Mouse (Mus musculus): Measurements from ENCODE around the gene Vmn2r25. TPM values are rescaled to one million over a fixed set of nuclear protein-coding genes. Genes with fewer than 3 reads are reported as not detected.
"Not testable (repeated sequence)": the region's sequence is repeated elsewhere in the genome, so short reads cannot be mapped to it uniquely, and the experiment has no call there.

Gene Vmn2r25
- not detected in 2 replicates for polyA plus RNA-seq (2012; ENCODE audit: insufficient read depth, insufficient read length, low replicate concordance, missing spikeins)

DNA sequence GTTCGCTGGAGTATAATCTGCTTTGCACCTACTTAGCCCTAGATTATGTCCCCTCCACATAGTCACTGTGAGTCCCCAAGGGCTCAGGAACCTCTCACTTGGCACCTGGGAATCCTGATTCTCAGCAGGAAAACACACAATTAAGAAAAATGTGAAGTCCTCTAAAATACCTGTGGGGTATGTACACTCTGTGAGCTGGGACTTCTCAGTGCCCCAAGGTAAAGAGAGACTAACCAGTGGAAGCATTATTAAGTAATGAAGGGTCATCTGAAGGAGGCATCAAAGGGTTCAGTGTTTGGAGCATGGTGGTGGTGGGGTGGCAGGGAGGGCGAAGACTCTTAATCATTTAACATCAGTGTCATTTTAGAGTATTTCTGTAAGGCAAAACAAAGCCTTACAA, at the start of gene Vmn2r25:
TSS of gene Vmn2r25 (minus strand) at position 101 of the 400 bp plus-strand sequence.
- H3K4me1 ChIP-seq (ENCODE audit: control insufficient read depth, insufficient read depth, low read length); H3K4me3 ChIP-seq (ENCODE audit: insufficient read depth, low read depth, low read length); H3K27ac ChIP-seq (ENCODE audit: insufficient read depth, low read depth, low read length): not testable (repeated sequence)
- 83% methylated on average over 2 of the region's 2 CpGs for WGBS

DNA sequence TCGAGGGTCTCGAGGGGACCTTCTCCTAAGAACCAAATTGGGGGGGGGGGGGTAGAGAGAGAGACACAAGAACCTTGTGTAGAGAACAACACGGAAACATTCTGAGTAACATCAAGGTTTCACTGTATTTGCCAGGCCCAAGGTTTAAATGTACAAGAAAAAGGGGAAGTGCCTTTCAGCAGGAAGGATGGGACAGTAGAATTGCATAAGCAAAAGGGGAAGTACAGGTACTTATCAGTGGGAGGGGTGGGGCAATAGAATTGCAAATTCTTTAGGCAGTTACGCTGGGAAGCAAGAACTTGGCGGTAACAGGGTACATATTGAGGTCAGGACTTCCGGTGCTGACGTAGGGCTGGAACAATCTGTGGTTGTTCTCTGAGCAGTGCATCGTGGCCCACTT, 33.3 kb downstream of the Vmn2r25 start:
- Histone ChIP-seq H3K27ac (ENCODE audit: insufficient read depth, low read depth, low read length) (no peak overlapping the region), H3K4me3 (ENCODE audit: insufficient read depth, low read depth, low read length) (no peak overlapping the region), H3K4me1 (ENCODE audit: control insufficient read depth, insufficient read depth, low read length) (no peaks in the 10 kb centered on the region)
- 75% methylated on average over 8 of the region's 8 CpGs for WGBS
- no peak for TF ChIP-seq POLR2A (IDR thresholded peaks at IDR 0.05; ENCODE audit: insufficient read depth, low read depth, low read length)
- TF ChIP-seq CTCF (IDR thresholded peaks at IDR 0.05; ENCODE audit: insufficient read depth, low read depth, low read length), result no peak

DNA sequence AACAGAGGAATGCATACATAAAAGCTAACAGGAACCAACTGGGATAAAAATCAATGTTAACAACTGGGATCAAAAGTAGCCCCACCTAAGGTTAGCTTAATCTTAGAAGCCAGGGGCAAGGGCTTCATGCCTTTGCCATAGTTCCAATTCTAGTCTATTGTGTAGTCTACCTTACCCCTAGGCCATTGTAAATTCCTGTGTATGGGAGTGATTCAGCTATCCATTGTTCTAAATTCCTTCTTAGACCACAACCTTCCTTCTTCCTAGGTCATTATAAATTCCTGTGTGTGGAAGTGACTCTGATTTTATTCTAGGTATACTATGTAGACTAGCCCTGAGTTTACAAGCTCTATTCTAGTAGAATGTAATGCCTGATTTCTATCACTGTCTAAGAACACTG, 43.0 kb downstream of the Vmn2r25 start:
- H3K27ac ChIP-seq (ENCODE audit: insufficient read depth, low read depth, low read length); H3K4me1 ChIP-seq (ENCODE audit: control insufficient read depth, insufficient read depth, low read length); H3K4me3 ChIP-seq (ENCODE audit: insufficient read depth, low read depth, low read length): not testable (repeated sequence)

DNA sequence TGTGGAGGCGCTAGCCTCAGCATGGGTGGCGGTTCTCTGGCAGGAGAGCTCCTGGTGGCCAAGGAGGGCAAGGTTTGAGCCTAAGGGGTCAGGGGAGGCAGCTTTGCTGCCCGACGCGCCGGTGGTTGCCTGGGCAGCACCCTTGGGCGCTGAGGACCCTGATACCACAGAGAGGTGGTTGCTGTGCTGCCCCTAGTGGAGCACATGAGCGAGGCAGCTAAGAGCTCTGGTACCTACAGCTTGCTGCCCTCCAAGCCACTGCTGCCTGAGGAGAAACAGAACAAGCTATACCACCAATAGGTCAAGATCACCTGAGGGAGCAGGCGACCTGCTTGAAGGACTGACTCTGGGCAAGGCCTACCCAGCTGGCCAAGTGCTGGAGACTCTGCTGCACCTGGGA, 59.5 kb downstream of the Vmn2r25 start:
- no peak overlapping the region for H3K27ac ChIP-seq (ENCODE audit: insufficient read depth, low read depth, low read length)
- H3K4me3 ChIP-seq (ENCODE audit: insufficient read depth, low read depth, low read length), result no peak overlapping the region
- 36% methylated on average over 9 of the region's 9 CpGs for WGBS
- TF ChIP-seq CTCF (IDR thresholded peaks at IDR 0.05; ENCODE audit: insufficient read depth, low read depth, low read length) (no peak), POLR2A (IDR thresholded peaks at IDR 0.05; ENCODE audit: insufficient read depth, low read depth, low read length) (no peak)
- H3K4me1 ChIP-seq (ENCODE audit: control insufficient read depth, insufficient read depth, low read length), result no peaks in the 10 kb centered on the region

DNA sequence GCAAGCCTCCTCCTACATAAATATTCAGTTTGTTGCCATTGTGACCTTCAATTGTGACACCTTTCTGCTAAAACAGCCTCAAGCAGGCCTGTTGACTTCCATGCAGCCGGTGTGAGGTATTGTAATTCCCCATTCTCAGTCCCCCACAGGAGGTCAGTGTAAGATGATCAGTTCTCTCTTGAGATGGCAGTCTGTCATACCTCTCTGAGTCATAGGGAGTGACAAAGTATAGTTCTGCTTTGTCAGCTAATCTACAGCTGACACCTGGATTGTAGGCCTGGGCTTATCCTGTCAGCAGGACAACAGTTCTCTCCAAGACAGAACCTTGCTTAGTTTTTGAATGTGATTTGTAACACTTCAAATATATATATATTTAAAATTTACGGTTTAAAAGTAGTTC, 68.4 kb downstream of the Vmn2r25 start:
- no peak for TF ChIP-seq POLR2A (IDR thresholded peaks at IDR 0.05; ENCODE audit: insufficient read depth, low read depth, low read length)
- no peaks in the 10 kb centered on the region for H3K4me1 ChIP-seq (ENCODE audit: control insufficient read depth, insufficient read depth, low read length)
- no peak overlapping the region for H3K27ac ChIP-seq (ENCODE audit: insufficient read depth, low read depth, low read length)
- 74% methylated on average over 2 of the region's 2 CpGs for WGBS
- H3K4me3 ChIP-seq (ENCODE audit: insufficient read depth, low read depth, low read length), result no peak overlapping the region

DNA sequence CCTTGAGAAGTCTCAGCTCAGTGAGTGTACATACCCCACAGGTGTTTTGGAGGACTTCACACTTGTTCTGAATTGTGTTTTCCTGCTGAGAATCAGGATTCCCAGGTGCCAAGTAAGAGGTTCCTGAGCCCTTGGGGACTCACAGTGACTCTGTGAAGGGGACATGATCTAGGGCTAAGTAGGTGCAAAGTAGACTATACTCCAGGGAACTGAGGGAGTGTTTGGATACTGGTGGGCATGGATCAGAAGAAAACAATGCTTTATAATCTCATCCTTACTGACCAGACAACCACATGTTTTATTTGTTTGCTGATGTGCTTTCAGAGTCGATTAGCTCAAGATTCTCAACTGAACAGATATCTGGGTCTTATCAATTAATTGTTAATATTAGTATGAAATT, 74.7 kb downstream of the Vmn2r25 start, which contains the start of gene Vmn2r24:
TSS of gene Vmn2r24 (plus strand) at position 301 of the 400 bp plus-strand sequence.
- H3K4me1 ChIP-seq (ENCODE audit: control insufficient read depth, insufficient read depth, low read length), result no peaks in the 10 kb centered on the region
- TF ChIP-seq CTCF (IDR thresholded peaks at IDR 0.05; ENCODE audit: insufficient read depth, low read depth, low read length) (no peak), POLR2A (IDR thresholded peaks at IDR 0.05; ENCODE audit: insufficient read depth, low read depth, low read length) (no peak)
- H3K4me3 ChIP-seq (ENCODE audit: insufficient read depth, low read depth, low read length), result no peak within 1 kb of the TSS
- 77% methylated on average over 1 of the region's 1 CpGs for WGBS
- no peak within 1 kb of the TSS for H3K27ac ChIP-seq (ENCODE audit: insufficient read depth, low read depth, low read length)

Other genes starting within 250 kb of the Vmn2r25 start
- not detected in 2 replicates for gene Vmn2r22, start 202.7 kb downstream of the Vmn2r25 start, polyA plus RNA-seq (2012; ENCODE audit: insufficient read depth, insufficient read length, low replicate concordance, missing spikeins)
- gene Vmn2r23, start 150.8 kb downstream of the Vmn2r25 start, polyA plus RNA-seq (2012; ENCODE audit: insufficient read depth, insufficient read length, low replicate concordance, missing spikeins), result not detected in 2 replicates
- gene Vmn2r24, start 74.6 kb downstream of the Vmn2r25 start, polyA plus RNA-seq (2012; ENCODE audit: insufficient read depth, insufficient read length, low replicate concordance, missing spikeins), result not detected in 2 replicates
- gene Vmn2r26, start 171.1 kb upstream of the Vmn2r25 start, polyA plus RNA-seq (2012; ENCODE audit: insufficient read depth, insufficient read length, low replicate concordance, missing spikeins), result not detected in 2 replicates

Measured in olfactory bulb, adult 2 months (tissue).